Mouse (Mus musculus) embryonic facial prominence, embryonic 11.5 days (tissue): Measurements from ENCODE around the gene Mum1. TPM values are rescaled to one million over a fixed set of nuclear protein-coding genes. Genes with fewer than 3 reads are reported as not detected.

Experiments used
- microRNA-seq: library from miRNA; unstranded; fragments of <30 nt; microRNA quantifications from one replicate; pipeline ENCODE4, GENCODE M21; 2016; ENCODE audit warnings: borderline number of aligned reads
- polyA plus RNA-seq: library from polyadenylated mRNA; unstranded; fragments of >200 nt; fragmentation: Nextera tagmentation; extraction: Ambion mirVana; gene quantifications from 2 replicates; pipeline ENCODE4 v1.2.1, GENCODE M21; 2014

The Mum1 gene
- polyA plus RNA-seq, 1 experiment from 2014 or later = 94.3 TPM

Small RNAs within 50 kb of the gene (microRNA-seq; reads per million reads assigned to microRNA genes)
- not detected for gene Mir6911

Other genes with a start within 250 kb of the Mum1 start
- gene Tmem259, start 242.1 kb upstream of the Mum1 start, polyA plus RNA-seq = 13.4 and 13.7 TPM in 2 replicates
- 255 and 271 TPM in 2 replicates for gene Cnn2, start 237.8 kb upstream of the Mum1 start, polyA plus RNA-seq
- 0.98 and 1.3 TPM in 2 replicates for gene Abca7, start 229.9 kb upstream of the Mum1 start, polyA plus RNA-seq
- gene Arhgap45, start 209.8 kb upstream of the Mum1 start, polyA plus RNA-seq = 5.2 and 6.7 TPM in 2 replicates
- gene Polr2e, start 186.6 kb upstream of the Mum1 start, polyA plus RNA-seq = 266 and 287 TPM in 2 replicates
- 515 and 565 TPM in 2 replicates for gene Gpx4, start 179.3 kb upstream of the Mum1 start, polyA plus RNA-seq
- 5.6 and 6.6 TPM in 2 replicates for gene Sbno2, start 120.9 kb upstream of the Mum1 start, polyA plus RNA-seq
- gene Stk11, start 110.6 kb upstream of the Mum1 start, polyA plus RNA-seq = 16.6 and 18.5 TPM in 2 replicates
- gene Atp5d, start 87.8 kb upstream of the Mum1 start, polyA plus RNA-seq = 360 and 371 TPM in 2 replicates
- 6.8 and 9.0 TPM in 2 replicates for gene Cbarp, start 85.6 kb upstream of the Mum1 start, polyA plus RNA-seq
- 60.3 and 62.1 TPM in 2 replicates for gene Midn, start 78.2 kb upstream of the Mum1 start, polyA plus RNA-seq
- gene Cirbp, start 60.4 kb upstream of the Mum1 start, polyA plus RNA-seq = 74.0 and 77.8 TPM in 2 replicates
- 6.0 and 6.8 TPM in 2 replicates for gene 1600002K03Rik, start 53.5 kb upstream of the Mum1 start, polyA plus RNA-seq
- 34.6 and 42.3 TPM in 2 replicates for gene Efna2, start 47.0 kb upstream of the Mum1 start, polyA plus RNA-seq
- 221 and 253 TPM in 2 replicates for gene Ndufs7, start 22.7 kb downstream of the Mum1 start, polyA plus RNA-seq
- 21.9 and 22.4 TPM in 2 replicates for gene Gamt, start 34.6 kb downstream of the Mum1 start, polyA plus RNA-seq
- 40.9 and 44.7 TPM in 2 replicates for gene Dazap1, start 35.1 kb downstream of the Mum1 start, polyA plus RNA-seq
- gene Rps15, start 66.0 kb downstream of the Mum1 start, polyA plus RNA-seq = 886 and 948 TPM in 2 replicates
- gene Apc2, start 69.5 kb downstream of the Mum1 start, polyA plus RNA-seq = 11.0 and 15.8 TPM in 2 replicates
- 36.5 and 41.6 TPM in 2 replicates for gene 2310011J03Rik, start 94.1 kb downstream of the Mum1 start, polyA plus RNA-seq
- 1.6 and 2.9 TPM in 2 replicates for gene Pcsk4, start 103.1 kb downstream of the Mum1 start, polyA plus RNA-seq
- 4.3 and 4.5 TPM in 2 replicates for gene Reep6, start 103.5 kb downstream of the Mum1 start, polyA plus RNA-seq
- 0.14 and 0.88 TPM in 2 replicates for gene Adamtsl5, start 122.0 kb downstream of the Mum1 start, polyA plus RNA-seq
- gene Plk5, start 130.0 kb downstream of the Mum1 start, polyA plus RNA-seq = 0.26 and 0.52 TPM in 2 replicates
- 10.3 and 12.9 TPM in 2 replicates for gene Mex3d, start 161.2 kb downstream of the Mum1 start, polyA plus RNA-seq
- gene Mbd3, start 173.1 kb downstream of the Mum1 start, polyA plus RNA-seq = 241 and 259 TPM in 2 replicates
- gene Uqcr11, start 180.4 kb downstream of the Mum1 start, polyA plus RNA-seq = 377 and 460 TPM in 2 replicates
- gene Tcf3, start 207.2 kb downstream of the Mum1 start, polyA plus RNA-seq = 174 and 178 TPM in 2 replicates